Mouse (Mus musculus) lung, postnatal 0 days (tissue): Measurements from ENCODE around the gene Osbpl7.

Source experiments
- CTCF ChIP-seq: IDR thresholded peaks from 2 replicates; pipeline ENCODE4 v1.5.1; 2016; ENCODE audit warnings: antibody characterized with exemption, mild to moderate bottlenecking
- EP300 ChIP-seq: IDR thresholded peaks from 2 replicates; pipeline ENCODE4 v1.6.1; 2016; ENCODE audit warnings: antibody characterized with exemption, mild to moderate bottlenecking, control low read depth

GRCm38 (mm10) chr11:97069333-97069732 lies 18.9 kb downstream of the Osbpl7 start:
- TF ChIP-seq EP300 (no peak), CTCF (no peak)
